Mouse (Mus musculus) bone marrow, adult 2 months (tissue): ENCODE results near the gene Atp11a. TPM values are rescaled to one million over a fixed set of nuclear protein-coding genes. Genes with fewer than 3 reads are reported as not detected.

ENCODE experiments used
- H3K27ac ChIP-seq: fragments of 200-500 bp; 2 replicates; pipeline ENCODE4 v1.5.1; 2012; ENCODE audit warnings: low read depth, mild to moderate bottlenecking, control low read depth, inconsistent platforms, low read length; ENCODE audit not compliant: control insufficient read depth, poor library complexity, insufficient read depth
- H3K4me1 ChIP-seq: fragments of 200-500 bp; 2 replicates; pipeline ENCODE4 v1.6.1; 2011; ENCODE audit warnings: low read length; ENCODE audit not compliant: control insufficient read depth, insufficient read depth
- H3K4me3 ChIP-seq: fragments of 200-500 bp; replicated peaks from 2 replicates; pipeline ENCODE3; 2011; ENCODE audit warnings: mild to moderate bottlenecking, low read depth, low read length, control low read depth; ENCODE audit not compliant: control insufficient read depth
- CTCF ChIP-seq: fragments of 200-500 bp; IDR thresholded peaks from 2 replicates; pipeline ENCODE4 v1.5.1; 2011; ENCODE audit warnings: low read length, control low read depth; ENCODE audit not compliant: control insufficient read depth, insufficient read depth
- POLR2A ChIP-seq: fragments of 200-500 bp; IDR thresholded peaks from 2 replicates; pipeline ENCODE4 v1.6.1; 2011; ENCODE audit warnings: low read depth, mild to moderate bottlenecking, control low read depth, low read length, borderline replicate concordance; ENCODE audit not compliant: control insufficient read depth
- WGBS: fragments of 180-500 bp; shearing (Covaris S2); methylation state at CpG from one replicate; pipeline ENCODE4 v1.1.7; 2018; 5-methylcytosine and 5-hydroxymethylcytosine counted together
- polyA plus RNA-seq: library from polyadenylated mRNA; stranded (reverse); fragments of >200 nt; gene quantifications from 2 replicates; pipeline ENCODE4 v1.2.4, GENCODE M21; 2011; ENCODE audit warnings: low replicate concordance; ENCODE audit not compliant: missing spikeins, insufficient read depth, insufficient read length

Atp11a gene
- 5.2 and 28.4 TPM in 2 replicates for polyA plus RNA-seq

DNA sequence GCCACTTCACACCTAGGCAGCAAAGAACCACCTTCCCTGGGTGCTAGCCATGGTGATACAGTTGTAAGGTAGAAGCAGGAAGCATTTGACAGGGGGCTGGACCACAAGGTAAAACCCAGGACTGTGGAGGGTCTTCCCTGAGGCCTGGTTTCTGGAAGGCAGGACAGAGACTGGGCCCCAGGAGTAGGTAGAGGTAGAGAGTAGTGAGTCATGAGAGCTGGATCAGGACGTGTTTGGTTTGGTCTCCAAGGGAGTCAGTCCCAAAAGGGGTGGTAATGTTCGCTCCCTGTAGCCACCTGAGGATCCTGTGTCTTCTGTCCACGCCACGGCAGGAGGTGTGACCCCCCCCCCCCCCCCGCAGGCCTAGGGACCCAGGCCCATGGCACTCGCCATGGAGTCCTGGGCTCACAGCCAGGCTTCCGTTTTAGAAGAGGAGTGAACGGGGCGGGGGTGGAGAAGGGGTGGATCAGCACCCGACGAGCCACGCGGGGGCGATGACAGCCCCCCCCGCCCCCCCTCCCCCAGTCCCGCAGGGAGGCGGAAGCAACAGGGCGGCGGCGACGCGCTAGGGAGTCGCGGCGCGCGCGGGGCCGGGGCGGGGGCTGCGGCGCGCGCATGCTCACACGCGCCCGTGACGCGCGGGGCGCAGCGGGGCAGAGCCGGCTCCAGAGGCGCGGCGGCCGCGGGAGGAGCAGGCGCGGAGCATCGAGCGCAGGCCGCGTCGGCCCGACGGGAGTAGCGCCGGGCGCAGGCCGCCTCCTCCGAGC, at the start of gene Atp11a:
Atp11a (plus strand) TSS at position 624 of the 767 bp plus-strand sequence.
- 4% methylated on average over 61 of the region's 62 CpGs for WGBS
- no peak for TF ChIP-seq CTCF
- TF ChIP-seq POLR2A = peak; percentile 35; the same call in 1 of the 2 replicates
- H3K4me1 ChIP-seq = no peaks in the 10 kb centered on the region; the same call in 1 of the 2 replicates
- H3K27ac ChIP-seq = peak within 1 kb of the TSS; percentile 87
- H3K4me3 ChIP-seq = peak within 1 kb of the TSS; percentile 68

DNA sequence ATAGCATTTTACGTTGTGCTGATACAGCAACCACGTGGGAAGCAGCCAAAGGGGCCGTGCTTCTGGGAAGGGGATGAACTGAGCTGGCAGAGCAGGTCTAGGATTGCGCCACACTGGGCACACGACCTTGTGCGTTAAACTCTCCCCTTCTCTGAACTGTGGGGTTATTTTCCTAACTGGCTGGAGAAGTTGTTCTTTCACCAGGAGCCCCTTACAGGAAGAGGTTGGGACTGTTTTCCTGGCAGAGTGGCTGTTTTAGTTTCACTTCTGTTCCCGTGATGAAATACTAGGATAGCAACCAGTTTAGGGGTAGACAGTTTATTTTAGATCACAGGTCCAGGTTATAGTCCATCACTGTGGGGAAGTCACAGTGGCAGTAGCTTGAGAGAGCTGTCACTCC, 45.2 kb upstream of the Atp11a start:
- 19% methylated on average over 7 of the region's 7 CpGs for WGBS

DNA sequence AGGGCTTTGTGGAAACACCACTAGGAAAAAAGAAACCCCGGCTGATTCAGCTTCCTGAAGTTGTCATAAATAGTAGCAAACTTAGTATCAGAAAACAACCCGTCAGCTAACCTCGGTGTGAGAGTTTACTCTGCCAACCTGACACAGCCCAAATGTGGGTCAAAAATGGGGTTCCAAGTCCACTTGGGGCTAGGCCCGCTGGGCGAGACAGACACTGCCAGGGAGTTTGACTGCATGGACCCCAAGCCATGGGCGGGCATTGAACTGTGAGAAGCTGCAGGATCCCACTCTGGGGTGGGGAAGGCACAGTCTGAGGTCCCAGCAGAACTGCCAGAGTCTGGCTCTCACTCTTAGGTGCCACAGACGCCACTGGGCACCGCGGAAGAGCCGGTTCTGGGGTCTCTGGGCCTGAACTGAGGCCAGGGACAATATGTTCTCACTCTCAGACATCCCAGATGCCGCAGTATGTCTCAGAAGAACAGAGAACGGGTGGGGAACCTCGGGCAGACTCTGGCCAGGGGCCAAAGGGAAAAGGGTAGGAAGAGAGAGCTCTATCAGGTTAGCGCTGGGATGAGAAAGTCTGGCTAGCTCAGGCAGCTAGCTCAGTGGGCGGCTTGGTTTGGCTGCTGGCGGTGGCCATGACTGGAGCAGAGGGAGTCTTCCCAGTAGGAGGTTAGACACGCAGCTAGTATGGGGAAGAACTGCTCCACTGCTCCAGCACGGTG, 40.8 kb upstream of the Atp11a start:
- Histone ChIP-seq H3K27ac (no peak overlapping the region), H3K4me3 (no peak overlapping the region), H3K4me1 (peaks cover 4% of the 10 kb centered on the region; the same call in 1 of the 2 replicates)
- WGBS = 81% methylated on average over 18 of the region's 18 CpGs
- TF ChIP-seq POLR2A (no peak), CTCF (no peak)

More for the DNA sequence above, 45.2 kb upstream of the Atp11a start:
- Histone ChIP-seq H3K4me1 (peaks cover 7% of the 10 kb centered on the region; the same call in 1 of the 2 replicates), H3K4me3 (no peak overlapping the region), H3K27ac (peak overlapping the region; percentile 3; the same call in 1 of the 2 replicates)
- no peak for TF ChIP-seq CTCF
- TF ChIP-seq POLR2A = no peak

DNA sequence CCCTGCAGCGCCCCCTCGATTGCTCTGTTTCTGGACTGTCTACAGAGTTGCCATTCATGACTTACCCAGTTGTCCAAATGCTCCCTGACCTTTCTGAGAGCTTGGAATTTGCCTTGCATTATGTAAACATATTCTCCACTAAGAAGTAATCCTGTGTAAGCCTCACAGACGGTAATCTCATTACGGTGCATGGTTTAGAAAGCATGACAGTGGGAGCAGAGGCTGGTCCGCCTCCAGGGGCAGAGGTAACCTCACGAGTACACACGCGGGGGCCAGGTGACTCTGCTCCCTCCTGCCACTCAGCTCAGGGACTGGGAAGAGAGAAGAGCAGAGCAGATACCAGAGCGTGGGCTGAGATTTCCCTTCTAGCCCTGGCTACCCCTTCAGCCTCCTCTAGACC, 37.7 kb upstream of the Atp11a start:
- Histone ChIP-seq H3K27ac (no peak overlapping the region), H3K4me1 (peaks cover 3% of the 10 kb centered on the region), H3K4me3 (no peak overlapping the region)
- WGBS = 78% methylated on average over 9 of the region's 9 CpGs
- no peak for TF ChIP-seq POLR2A
- no peak for TF ChIP-seq CTCF

DNA sequence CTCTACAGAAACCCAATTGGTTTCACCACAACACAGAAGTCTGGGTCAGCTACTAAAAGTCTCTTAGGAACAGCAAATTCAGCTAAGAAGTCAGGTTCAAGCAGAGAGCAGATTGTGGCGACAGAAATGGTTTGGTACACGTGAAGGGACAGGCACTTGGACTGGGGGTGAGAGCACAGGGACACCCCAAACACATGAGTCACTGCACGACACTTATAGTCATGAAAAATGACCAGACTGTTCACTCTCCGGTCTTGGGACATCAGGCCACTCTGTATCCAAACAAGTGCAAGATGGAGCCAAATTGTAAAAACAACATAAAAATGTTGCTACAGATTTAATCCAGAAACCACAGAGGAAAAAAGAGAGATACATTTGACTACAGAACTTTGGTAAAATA, 28.2 kb upstream of the Atp11a start:
- Histone ChIP-seq H3K4me1 (peaks cover 7% of the 10 kb centered on the region), H3K4me3 (no peak overlapping the region), H3K27ac (peak overlapping the region; percentile 33; the same call in 1 of the 2 replicates)
- TF ChIP-seq CTCF (no peak), POLR2A (no peak)
- 65% methylated on average over 4 of the region's 4 CpGs for WGBS

DNA sequence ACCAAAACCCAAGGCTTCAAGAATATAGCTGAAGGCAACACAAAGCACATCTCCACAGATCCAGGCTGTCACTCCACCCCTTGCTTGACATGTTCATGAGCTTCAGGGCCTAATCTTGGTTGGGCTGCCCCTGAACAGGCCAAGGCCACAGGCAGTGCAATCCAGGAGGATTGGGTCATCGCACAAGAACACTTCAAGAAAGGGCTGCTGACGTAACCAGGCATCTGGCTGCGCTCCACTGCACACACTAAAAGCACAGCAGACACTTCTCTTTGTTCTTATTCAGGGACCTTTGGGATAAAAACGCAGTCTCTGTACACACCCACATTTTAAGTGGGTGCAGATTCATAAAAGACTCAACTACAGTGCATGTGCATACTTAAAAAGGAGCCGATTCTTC, 26.0 kb upstream of the Atp11a start:
- H3K4me1 ChIP-seq = peaks cover 13% of the 10 kb centered on the region
- TF ChIP-seq POLR2A (no peak), CTCF (no peak)
- no peak overlapping the region for H3K27ac ChIP-seq
- WGBS = 47% methylated on average over 5 of the region's 5 CpGs
- no peak overlapping the region for H3K4me3 ChIP-seq

DNA sequence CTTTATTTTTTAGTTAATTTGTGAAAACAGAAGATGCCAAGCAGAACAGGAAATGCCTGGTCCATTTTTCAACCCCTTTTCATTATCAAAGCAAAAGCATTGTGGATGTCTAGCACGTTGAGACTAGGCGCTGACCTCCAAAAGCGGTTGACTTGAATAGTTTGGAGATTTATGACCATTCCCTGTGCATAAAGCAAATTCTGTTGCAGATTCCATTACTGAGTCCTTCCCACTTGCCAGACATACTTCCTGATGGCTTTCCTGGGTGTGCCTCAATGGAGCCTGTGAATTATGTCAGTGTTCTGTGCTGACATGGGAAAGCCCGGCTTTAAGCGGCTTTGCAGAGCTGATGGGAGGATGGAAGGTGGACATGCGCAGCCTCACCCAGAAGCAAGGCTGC, 24.4 kb upstream of the Atp11a start:
- Histone ChIP-seq H3K27ac (no peak overlapping the region), H3K4me3 (no peak overlapping the region), H3K4me1 (peaks cover 17% of the 10 kb centered on the region)
- TF ChIP-seq POLR2A (no peak), CTCF (no peak)
- 75% methylated on average over 6 of the region's 6 CpGs for WGBS

DNA sequence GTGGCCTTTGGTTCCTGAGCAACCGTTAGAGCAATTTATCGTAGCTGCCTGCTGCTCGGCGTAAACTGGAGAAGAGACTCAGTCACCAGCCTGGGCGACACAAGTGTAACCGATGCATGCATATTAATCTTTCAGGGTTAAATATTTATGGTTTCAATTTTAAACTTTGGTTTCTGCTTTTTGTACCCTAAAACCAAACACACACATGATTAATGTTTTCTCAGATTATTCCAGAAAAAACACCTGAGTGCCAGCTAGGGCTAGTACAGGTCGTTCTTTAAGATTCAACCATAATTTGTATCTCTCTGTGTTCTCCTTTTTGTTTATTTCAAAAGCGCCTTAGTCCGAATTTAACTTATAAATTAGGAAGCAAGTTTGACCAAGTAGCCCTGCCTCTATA, 17.7 kb upstream of the Atp11a start:
- Histone ChIP-seq H3K4me3 (no peak overlapping the region), H3K4me1 (peaks cover 12% of the 10 kb centered on the region), H3K27ac (no peak overlapping the region)
- TF ChIP-seq POLR2A (no peak), CTCF (no peak)
- 85% methylated on average over 9 of the region's 9 CpGs for whole genome bisulfite sequencing
